Mouse (Mus musculus): ENCODE data around the gene 4933407L21Rik.

GRCm38 (mm10) chr1:85900521-85901333, 27.6 kb upstream of the 4933407L21Rik start:
- TF ChIP-seq CTCF (IDR thresholded peaks at IDR 0.05; ENCODE audit: insufficient read depth, low read depth, low read length) (no peak), POLR2A (IDR thresholded peaks at IDR 0.05; ENCODE audit: insufficient read depth, low read depth, low read length) (no peak)

All from olfactory bulb, adult 2 months (tissue).